Mouse (Mus musculus): Measurements from ENCODE around the gene Rspry1. TPM values are rescaled to one million over a fixed set of nuclear protein-coding genes. Genes with fewer than 3 reads are reported as not detected.
A peak's percentile ranks its signal among the peaks of the same experiment; 100 is the strongest.

Rspry1 gene
- polyA plus RNA-seq (2012; ENCODE audit: insufficient read depth, insufficient read length, missing spikeins), result 22.0 and 23.8 TPM in 2 replicates

- peaks cover 6% of the 10 kb centered on the region for H3K4me1 ChIP-seq (ENCODE audit: control insufficient read depth, insufficient read depth, low read length)
- peak within 1 kb of the TSS; percentile 97 for H3K4me3 ChIP-seq (ENCODE audit: insufficient read depth, low read length)
- H3K27ac ChIP-seq (ENCODE audit: insufficient read depth, low read depth, low read length), result peak within 1 kb of the TSS; percentile 80
- TF ChIP-seq POLR2A (IDR thresholded peaks at IDR 0.05; ENCODE audit: borderline replicate concordance, low read depth, low read length) (no peak), CTCF (IDR thresholded peaks at IDR 0.05; ENCODE audit: low read depth, low read length) (no peak)
Measured at GRCm38 (mm10) chr8:94601607-94602385, at the start of gene Rspry1, which contains the start of gene Fam192a. Gene Rspry1, plus strand, starts transcription at chr8:94601937. Gene Fam192a, minus strand, starts transcription at chr8:94601997.

- no peak overlapping the region for H3K27ac ChIP-seq (ENCODE audit: insufficient read depth, low read depth, low read length)
- no peak for TF ChIP-seq CTCF (IDR thresholded peaks at IDR 0.05; ENCODE audit: low read depth, low read length)
- no peak for TF ChIP-seq POLR2A (IDR thresholded peaks at IDR 0.05; ENCODE audit: borderline replicate concordance, low read depth, low read length)
- peaks cover 31% of the 10 kb centered on the region for H3K4me1 ChIP-seq (ENCODE audit: control insufficient read depth, insufficient read depth, low read length)
- no peak overlapping the region for H3K4me3 ChIP-seq (ENCODE audit: insufficient read depth, low read length)
Measured at GRCm38 (mm10) chr8:94552696-94553095, 49.0 kb upstream of the Rspry1 start.

GRCm38 (mm10) chr8:94557281-94557680 is 44.5 kb upstream of the Rspry1 start:
- Histone ChIP-seq H3K4me1 (ENCODE audit: control insufficient read depth, insufficient read depth, low read length) (peaks cover under 1% of the 10 kb centered on the region; the same call in 1 of the 2 replicates), H3K27ac (ENCODE audit: insufficient read depth, low read depth, low read length) (no peak overlapping the region)

DNA sequence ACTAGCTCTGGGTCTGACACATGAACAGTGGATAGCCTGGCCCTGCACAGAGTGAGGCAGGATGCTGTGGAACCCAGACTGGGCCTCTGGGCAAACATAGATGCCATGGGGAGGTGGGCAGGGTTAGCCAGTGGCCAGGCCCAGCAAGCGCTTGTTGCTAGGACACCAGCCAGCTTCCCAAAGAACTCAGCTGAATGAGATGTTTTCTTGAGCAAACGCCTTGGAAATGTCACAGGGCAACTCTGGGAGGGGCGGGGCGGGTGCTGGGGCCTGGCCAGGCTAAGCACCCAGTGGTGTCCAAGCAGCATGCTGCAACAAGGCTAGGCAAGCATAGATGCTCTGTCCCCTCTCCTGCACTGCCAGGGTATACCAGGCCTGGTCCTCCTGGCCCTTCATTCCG is 40.5 kb upstream of the Rspry1 start:
- no peak overlapping the region for H3K27ac ChIP-seq (ENCODE audit: insufficient read depth, low read depth, low read length)
- TF ChIP-seq POLR2A (IDR thresholded peaks at IDR 0.05; ENCODE audit: borderline replicate concordance, low read depth, low read length), result no peak
- no peak for TF ChIP-seq CTCF (IDR thresholded peaks at IDR 0.05; ENCODE audit: low read depth, low read length)
- H3K4me1 ChIP-seq (ENCODE audit: control insufficient read depth, insufficient read depth, low read length), result peaks cover 6% of the 10 kb centered on the region
- no peak overlapping the region for H3K4me3 ChIP-seq (ENCODE audit: insufficient read depth, low read length)

More at GRCm38 (mm10) chr8:94557281-94557680, 44.5 kb upstream of the Rspry1 start:
- H3K4me3 ChIP-seq (ENCODE audit: insufficient read depth, low read length), result no peak overlapping the region
- TF ChIP-seq CTCF (IDR thresholded peaks at IDR 0.05; ENCODE audit: low read depth, low read length), result no peak
- no peak for TF ChIP-seq POLR2A (IDR thresholded peaks at IDR 0.05; ENCODE audit: borderline replicate concordance, low read depth, low read length)

GRCm38 (mm10) chr8:94564421-94564820 is 37.3 kb upstream of the Rspry1 start:
- no peak for TF ChIP-seq CTCF (IDR thresholded peaks at IDR 0.05; ENCODE audit: low read depth, low read length)
- TF ChIP-seq POLR2A (IDR thresholded peaks at IDR 0.05; ENCODE audit: borderline replicate concordance, low read depth, low read length), result no peak
- Histone ChIP-seq H3K4me1 (ENCODE audit: control insufficient read depth, insufficient read depth, low read length) (peaks cover 10% of the 10 kb centered on the region), H3K4me3 (ENCODE audit: insufficient read depth, low read length) (no peak overlapping the region), H3K27ac (ENCODE audit: insufficient read depth, low read depth, low read length) (no peak overlapping the region)

GRCm38 (mm10) chr8:94566033-94566432 is 35.7 kb upstream of the Rspry1 start:
- no peak overlapping the region for H3K4me3 ChIP-seq (ENCODE audit: insufficient read depth, low read length)
- H3K4me1 ChIP-seq (ENCODE audit: control insufficient read depth, insufficient read depth, low read length), result peaks cover 15% of the 10 kb centered on the region
- no peak for TF ChIP-seq CTCF (IDR thresholded peaks at IDR 0.05; ENCODE audit: low read depth, low read length)
- H3K27ac ChIP-seq (ENCODE audit: insufficient read depth, low read depth, low read length), result no peak overlapping the region

- TF ChIP-seq CTCF (IDR thresholded peaks at IDR 0.05; ENCODE audit: low read depth, low read length) (no peak), POLR2A (IDR thresholded peaks at IDR 0.05; ENCODE audit: borderline replicate concordance, low read depth, low read length) (no peak)
- H3K4me3 ChIP-seq (ENCODE audit: insufficient read depth, low read length), result no peak overlapping the region
- peaks cover 15% of the 10 kb centered on the region for H3K4me1 ChIP-seq (ENCODE audit: control insufficient read depth, insufficient read depth, low read length)
- H3K27ac ChIP-seq (ENCODE audit: insufficient read depth, low read depth, low read length), result no peak overlapping the region
Measured at GRCm38 (mm10) chr8:94566446-94567158, 35.1 kb upstream of the Rspry1 start.

DNA sequence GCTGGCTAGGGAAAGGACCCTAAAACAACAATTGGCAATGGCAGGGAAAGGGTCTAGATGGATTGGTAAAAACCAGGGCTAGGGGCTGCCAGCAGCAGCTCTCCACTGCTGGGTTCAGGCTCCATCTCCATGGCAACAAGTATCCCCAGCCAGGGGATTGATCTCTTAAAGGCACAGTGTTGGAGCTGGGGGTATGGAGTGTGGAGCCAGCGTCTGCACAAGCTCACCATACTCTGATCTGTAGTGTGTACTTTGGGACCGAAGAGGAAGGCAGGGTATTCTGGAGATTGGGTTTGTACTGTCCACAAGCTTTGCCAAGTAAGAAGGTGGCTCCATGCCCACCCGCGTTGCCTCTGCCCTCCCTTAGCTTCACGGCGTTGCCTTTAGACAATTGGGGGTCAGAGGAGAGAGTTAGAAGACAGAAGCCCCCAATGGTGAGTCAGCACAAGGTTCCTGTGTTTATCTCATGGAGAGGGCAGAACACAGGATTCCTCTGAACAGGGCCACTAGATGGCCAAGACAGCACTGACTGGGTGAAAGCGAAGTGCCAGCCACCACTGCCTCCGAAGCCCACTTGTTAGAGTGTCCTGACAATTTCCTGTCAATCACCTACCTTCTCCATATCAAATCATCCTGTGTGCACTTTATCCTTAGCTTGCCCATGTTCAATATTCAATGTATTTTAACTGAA is 34.4 kb upstream of the Rspry1 start:
- no peak overlapping the region for H3K4me3 ChIP-seq (ENCODE audit: insufficient read depth, low read length)
- no peak overlapping the region for H3K27ac ChIP-seq (ENCODE audit: insufficient read depth, low read depth, low read length)
- H3K4me1 ChIP-seq (ENCODE audit: control insufficient read depth, insufficient read depth, low read length), result peaks cover 15% of the 10 kb centered on the region
- TF ChIP-seq CTCF (IDR thresholded peaks at IDR 0.05; ENCODE audit: low read depth, low read length) (no peak), POLR2A (IDR thresholded peaks at IDR 0.05; ENCODE audit: borderline replicate concordance, low read depth, low read length) (no peak)

DNA sequence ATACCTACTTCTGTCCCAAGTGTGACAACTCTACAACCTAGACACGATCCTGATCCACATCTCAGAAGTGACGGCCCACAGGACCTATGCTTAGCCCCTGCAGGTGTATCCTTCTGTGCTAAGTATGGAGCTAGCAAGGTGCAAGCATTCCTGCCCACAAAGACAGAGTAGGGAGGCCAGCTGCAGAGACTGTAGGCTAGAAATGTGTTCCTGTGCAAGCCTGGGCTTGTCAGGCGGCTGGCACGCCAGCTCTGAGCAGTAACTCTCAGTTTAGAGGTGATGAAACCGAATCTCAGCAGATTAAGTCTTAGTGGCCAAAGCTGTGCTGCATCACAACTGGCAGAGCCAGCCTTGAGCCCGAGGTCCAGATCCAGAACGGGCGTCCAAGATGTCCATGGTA is 33.6 kb upstream of the Rspry1 start:
- Histone ChIP-seq H3K4me3 (ENCODE audit: insufficient read depth, low read length) (no peak overlapping the region), H3K4me1 (ENCODE audit: control insufficient read depth, insufficient read depth, low read length) (peaks cover 15% of the 10 kb centered on the region), H3K27ac (ENCODE audit: insufficient read depth, low read depth, low read length) (no peak overlapping the region)
- TF ChIP-seq CTCF (IDR thresholded peaks at IDR 0.05; ENCODE audit: low read depth, low read length), result no peak

All from bone marrow macrophage, adult 2 months (primary cell).